Mouse (Mus musculus) thymus, adult 2 months (tissue): ENCODE results near the gene Ttc7b. TPM values are rescaled to one million over a fixed set of nuclear protein-coding genes. Genes with fewer than 3 reads are reported as not detected.

Experiments
- DNase-seq: peaks from one replicate; pipeline ENCODE4 v3.0.0; 2021
- H3K27ac ChIP-seq: fragments of 200-500 bp; 2 replicates; pipeline ENCODE4 v1.5.1; 2012; ENCODE audit warnings: low read length, control low read depth; ENCODE audit not compliant: control insufficient read depth, insufficient read depth
- H3K27me3 ChIP-seq: fragments of 200-500 bp; 2 replicates; pipeline ENCODE4 v1.6.1; 2012; ENCODE audit warnings: mild to moderate bottlenecking, low read length, moderate library complexity, mixed read lengths; ENCODE audit not compliant: control insufficient read depth, insufficient read depth
- H3K36me3 ChIP-seq: fragments of 200-500 bp; 2 replicates; pipeline ENCODE4 v1.6.1; 2012; ENCODE audit warnings: mild to moderate bottlenecking, low read length, moderate library complexity; ENCODE audit not compliant: control insufficient read depth, insufficient read depth
- H3K4me1 ChIP-seq: fragments of 200-500 bp; replicated peaks from 2 replicates; pipeline ENCODE4 v1.6.1; 2012; ENCODE audit warnings: low read length; ENCODE audit not compliant: control insufficient read depth, insufficient read depth
- H3K4me3 ChIP-seq: fragments of 200-500 bp; 2 replicates; pipeline ENCODE4 v1.5.1; 2012; ENCODE audit warnings: mild to moderate bottlenecking, low read length, control low read depth, moderate library complexity; ENCODE audit not compliant: control insufficient read depth, insufficient read depth
- CTCF ChIP-seq: fragments of 200-500 bp; IDR thresholded peaks from 2 replicates; pipeline ENCODE4 v1.5.1; 2012; ENCODE audit warnings: mild to moderate bottlenecking, control low read depth, low read length, moderate library complexity, borderline replicate concordance; ENCODE audit not compliant: control insufficient read depth, poor library complexity, insufficient read depth; ENCODE audit errors: extremely low read depth
- POLR2A ChIP-seq: fragments of 200-500 bp; IDR thresholded peaks from 2 replicates; pipeline ENCODE4 v1.6.1; 2012; ENCODE audit warnings: mild to moderate bottlenecking, low read length, control low read depth, moderate library complexity; ENCODE audit not compliant: control insufficient read depth, poor library complexity, insufficient read depth; ENCODE audit errors: extremely low read depth
- WGBS: fragments of 180-500 bp; shearing (Covaris S2); methylation state at CpG from one replicate; pipeline ENCODE4 v1.1.7; 2018; 5-methylcytosine and 5-hydroxymethylcytosine counted together
- polyA plus RNA-seq: library from polyadenylated mRNA; depleted of rRNA; stranded (reverse); fragments of >200 nt; gene quantifications from 2 replicates; pipeline ENCODE4 v1.2.3, GENCODE M21; 2012

The Ttc7b gene
- polyA plus RNA-seq, 1 experiment: 43.1 TPM

- Histone ChIP-seq H3K4me1 (no peaks in the 10 kb centered on the region), H3K36me3 (no peaks in the 10 kb centered on the region), H3K27me3 (no peaks in the 10 kb centered on the region), H3K27ac (no peak overlapping the region), H3K4me3 (no peak overlapping the region)
- WGBS: 88% methylated on average over 10 of the region's 10 CpGs
- no peak for TF ChIP-seq POLR2A
- no peak for TF ChIP-seq CTCF
- DNase-seq: no peak
Observed at GRCm38 (mm10) chr12:100479270-100479869, 41.3 kb downstream of the Ttc7b start.

GRCm38 (mm10) chr12:100478615-100479014, 42.0 kb downstream of the Ttc7b start:
- Histone ChIP-seq H3K27ac (no peak overlapping the region), H3K36me3 (no peaks in the 10 kb centered on the region), H3K27me3 (no peaks in the 10 kb centered on the region), H3K4me3 (no peak overlapping the region), H3K4me1 (no peaks in the 10 kb centered on the region)
- 92% methylated on average over 6 of the region's 6 CpGs for WGBS
- DNase-seq: no peak
- TF ChIP-seq CTCF (no peak), POLR2A (no peak)

- Histone ChIP-seq H3K27ac (no peak overlapping the region), H3K4me3 (no peak overlapping the region), H3K4me1 (no peaks in the 10 kb centered on the region), H3K36me3 (no peaks in the 10 kb centered on the region), H3K27me3 (no peaks in the 10 kb centered on the region)
- 96% methylated on average over 6 of the region's 6 CpGs for WGBS
- TF ChIP-seq POLR2A: no peak
- TF ChIP-seq CTCF: no peak
- no peak for DNase-seq
Observed at GRCm38 (mm10) chr12:100478151-100478550, 42.5 kb downstream of the Ttc7b start.

- no peak for DNase-seq
- H3K36me3 ChIP-seq: no peaks in the 10 kb centered on the region
- TF ChIP-seq POLR2A (no peak), CTCF (no peak)
- H3K4me3 ChIP-seq: no peak overlapping the region
- H3K4me1 ChIP-seq: no peaks in the 10 kb centered on the region
- 94% methylated on average over 6 of the region's 6 CpGs for WGBS
- H3K27me3 ChIP-seq: no peaks in the 10 kb centered on the region
- H3K27ac ChIP-seq: no peak overlapping the region
Observed at GRCm38 (mm10) chr12:100477474-100477873, 43.2 kb downstream of the Ttc7b start.

- Histone ChIP-seq H3K27ac (no peak overlapping the region), H3K36me3 (no peaks in the 10 kb centered on the region), H3K4me3 (no peak overlapping the region), H3K4me1 (no peaks in the 10 kb centered on the region), H3K27me3 (no peaks in the 10 kb centered on the region)
- TF ChIP-seq POLR2A: no peak
- no peak for TF ChIP-seq CTCF
- DNase-seq: no peak
Observed at GRCm38 (mm10) chr12:100476351-100476750, 44.3 kb downstream of the Ttc7b start.

GRCm38 (mm10) chr12:100475489-100475888, 45.1 kb downstream of the Ttc7b start:
- Histone ChIP-seq H3K36me3 (no peaks in the 10 kb centered on the region), H3K4me1 (no peaks in the 10 kb centered on the region), H3K4me3 (no peak overlapping the region), H3K27ac (no peak overlapping the region), H3K27me3 (no peaks in the 10 kb centered on the region)
- WGBS: 81% methylated on average over 3 of the region's 3 CpGs
- DNase-seq: no peak
- TF ChIP-seq POLR2A (no peak), CTCF (no peak)
